Mouse (Mus musculus): Measurements from ENCODE around the gene Tmem170b.

The Tmem170b gene

GRCm38 (mm10) chr13:41614539-41614938, 8.8 kb downstream of the Tmem170b start:
- no peak for DNase-seq (ENCODE audit: low spot score)

GRCm38 (mm10) chr13:41614982-41615381, 9.3 kb downstream of the Tmem170b start:
- DNase-seq (ENCODE audit: low spot score), result no peak

- DNase-seq (ENCODE audit: low spot score), result no peak
These were observed 13.8 kb downstream of the Tmem170b start for GRCm38 (mm10) chr13:41619470-41619869.

GRCm38 (mm10) chr13:41620132-41620531, 14.4 kb downstream of the Tmem170b start:
- DNase-seq (ENCODE audit: low spot score), result no peak

- no peak for DNase-seq (ENCODE audit: low spot score)
These were observed 18.4 kb downstream of the Tmem170b start for GRCm38 (mm10) chr13:41624123-41624522.

GRCm38 (mm10) chr13:41625248-41625647, 19.5 kb downstream of the Tmem170b start:
- no peak for DNase-seq (ENCODE audit: low spot score)

- no peak for DNase-seq (ENCODE audit: low spot score)
These were observed 21.7 kb downstream of the Tmem170b start for GRCm38 (mm10) chr13:41627277-41627916.

GRCm38 (mm10) chr13:41634401-41634818, 28.7 kb downstream of the Tmem170b start:
- peak; percentile 81 for DNase-seq (ENCODE audit: low spot score)

- DNase-seq (ENCODE audit: low spot score), result no peak
These were observed 32.4 kb downstream of the Tmem170b start for GRCm38 (mm10) chr13:41638083-41638482.

GRCm38 (mm10) chr13:41642851-41643250, 37.1 kb downstream of the Tmem170b start:
- peak; percentile 82 for DNase-seq (ENCODE audit: low spot score)

- DNase-seq (ENCODE audit: low spot score), result no peak
These were observed 38.1 kb downstream of the Tmem170b start for GRCm38 (mm10) chr13:41643798-41644197.

GRCm38 (mm10) chr13:41644591-41645482, 39.1 kb downstream of the Tmem170b start:
- DNase-seq (ENCODE audit: low spot score), result no peak

GRCm38 (mm10) chr13:41645483-41645859, 39.8 kb downstream of the Tmem170b start:
- no peak for DNase-seq (ENCODE audit: low spot score)

GRCm38 (mm10) chr13:41647976-41648375, 42.3 kb downstream of the Tmem170b start:
- DNase-seq (ENCODE audit: low spot score), result no peak

GRCm38 (mm10) chr13:41650665-41651064, 45.0 kb downstream of the Tmem170b start:
- DNase-seq (ENCODE audit: low spot score), result no peak

- no peak for DNase-seq (ENCODE audit: low spot score)
These were observed 48.1 kb downstream of the Tmem170b start for GRCm38 (mm10) chr13:41653791-41654190.

GRCm38 (mm10) chr13:41655576-41656090, 49.9 kb downstream of the Tmem170b start:
- DNase-seq (ENCODE audit: low spot score), result no peak

- DNase-seq (ENCODE audit: low spot score), result no peak
These were observed 54.5 kb downstream of the Tmem170b start for GRCm38 (mm10) chr13:41660052-41660793.

GRCm38 (mm10) chr13:41661116-41661515, 55.4 kb downstream of the Tmem170b start:
- DNase-seq (ENCODE audit: low spot score), result no peak

- no peak for DNase-seq (ENCODE audit: low spot score)
These were observed 56.8 kb downstream of the Tmem170b start for GRCm38 (mm10) chr13:41662401-41663070.

- DNase-seq (ENCODE audit: low spot score), result no peak
These were observed 57.9 kb downstream of the Tmem170b start for GRCm38 (mm10) chr13:41663501-41664195.

Measured in testis, postnatal 10 days (tissue).